Mouse (Mus musculus) cortical plate, adult 2 months (tissue): ENCODE measurements around the gene Aldh3b1. TPM values are rescaled to one million over a fixed set of nuclear protein-coding genes. Genes with fewer than 3 reads are reported as not detected.

Experiments
- H3K27ac ChIP-seq: fragments of 200-500 bp; 2 replicates; pipeline ENCODE4 v1.5.1; 2012; ENCODE audit warnings: low read length, control low read depth, inconsistent platforms; ENCODE audit not compliant: insufficient read depth
- H3K4me1 ChIP-seq: fragments of 200-500 bp; 2 replicates; pipeline ENCODE4 v1.6.1; 2011; ENCODE audit warnings: low read length; ENCODE audit not compliant: control insufficient read depth, insufficient read depth
- H3K4me3 ChIP-seq: fragments of 200-500 bp; 2 replicates; pipeline ENCODE4 v1.5.1; 2011; ENCODE audit warnings: mild to moderate bottlenecking, low read length, control low read depth; ENCODE audit not compliant: insufficient read depth
- CTCF ChIP-seq: fragments of 200-500 bp; IDR thresholded peaks from 2 replicates; pipeline ENCODE4 v1.5.1; 2011; ENCODE audit warnings: mild to moderate bottlenecking, control low read depth, low read length; ENCODE audit not compliant: insufficient read depth; ENCODE audit errors: extremely low read depth
- POLR2A ChIP-seq: fragments of 200-500 bp; IDR thresholded peaks from 2 replicates; pipeline ENCODE4 v1.6.1; 2011; ENCODE audit warnings: mild to moderate bottlenecking, low read length, control low read depth; ENCODE audit not compliant: insufficient read depth; ENCODE audit errors: extremely low read depth
- polyA plus RNA-seq: library from polyadenylated mRNA; depleted of rRNA; stranded (reverse); fragments of >200 nt; gene quantifications from 2 replicates; pipeline ENCODE4 v1.2.3, GENCODE M21; 2012

Aldh3b1 gene
- polyA plus RNA-seq, 1 experiment: 8.1 TPM

DNA sequence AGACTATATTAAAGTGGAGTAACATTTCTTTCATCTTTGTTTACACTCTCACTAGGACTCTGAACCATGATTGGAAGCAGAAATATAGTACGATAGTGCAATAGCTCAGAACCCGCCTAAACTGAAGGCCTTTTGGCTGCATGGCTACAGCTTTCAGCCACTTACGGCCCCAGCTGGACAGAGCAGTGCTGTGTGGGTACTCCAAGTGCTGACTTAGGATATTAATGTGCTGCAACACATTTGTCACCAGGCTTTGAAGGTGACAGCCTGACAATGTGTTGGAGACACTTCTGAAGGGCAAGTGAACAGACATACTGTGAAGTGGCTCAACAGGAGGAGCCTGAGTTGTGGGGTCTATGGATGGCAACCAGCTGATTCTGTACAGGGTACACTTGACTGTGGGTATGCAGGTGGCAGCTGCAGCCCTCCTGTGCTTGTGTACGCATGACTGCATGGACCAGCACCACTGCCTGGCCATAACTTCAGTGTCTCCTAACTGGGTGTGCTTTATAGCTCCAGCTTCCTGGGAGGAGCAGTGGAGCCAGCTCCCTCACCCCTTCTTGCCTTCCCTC is 36.0 kb downstream of the Aldh3b1 start:
- H3K27ac ChIP-seq: no peak overlapping the region
- TF ChIP-seq POLR2A (no peak), CTCF (no peak)
- no peak overlapping the region for H3K4me3 ChIP-seq
- no peaks in the 10 kb centered on the region for H3K4me1 ChIP-seq

GRCm38 (mm10) chr19:3890181-3890580 is 39.4 kb downstream of the Aldh3b1 start:
- peak; percentile 34 for TF ChIP-seq CTCF
- no peak for TF ChIP-seq POLR2A
- H3K27ac ChIP-seq: no peak overlapping the region
- no peak overlapping the region for H3K4me3 ChIP-seq
- no peaks in the 10 kb centered on the region for H3K4me1 ChIP-seq

DNA sequence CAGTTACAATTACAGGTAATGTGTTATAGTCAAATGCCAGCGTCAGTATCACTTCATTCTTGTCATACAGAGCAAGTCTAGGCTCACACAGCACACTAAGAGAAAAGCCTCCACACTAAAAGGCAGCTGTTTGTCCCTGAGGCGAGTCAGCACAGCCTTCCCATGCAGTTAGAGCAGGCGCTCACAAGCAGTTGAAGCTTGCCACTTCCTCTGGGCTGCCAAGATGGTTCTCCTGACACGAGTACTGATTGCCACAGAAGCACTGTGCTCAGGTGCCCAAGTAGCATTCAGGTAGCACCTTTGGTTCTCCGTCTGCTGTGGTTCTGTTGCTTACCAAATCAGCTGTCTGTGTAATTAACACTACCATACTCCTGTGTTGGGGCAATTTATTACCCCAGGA is 40.5 kb downstream of the Aldh3b1 start:
- TF ChIP-seq CTCF (no peak), POLR2A (no peak)
- Histone ChIP-seq H3K4me1 (no peaks in the 10 kb centered on the region), H3K27ac (no peak overlapping the region), H3K4me3 (no peak overlapping the region)

- Histone ChIP-seq H3K4me1 (no peaks in the 10 kb centered on the region; the same call in 1 of the 2 replicates), H3K27ac (no peak overlapping the region), H3K4me3 (no peak overlapping the region)
- TF ChIP-seq POLR2A (no peak), CTCF (no peak)
Measured at GRCm38 (mm10) chr19:3884325-3884990, 45.1 kb downstream of the Aldh3b1 start.

GRCm38 (mm10) chr19:3882214-3882613 is 47.4 kb downstream of the Aldh3b1 start:
- Histone ChIP-seq H3K4me3 (no peak overlapping the region), H3K27ac (no peak overlapping the region), H3K4me1 (no peaks in the 10 kb centered on the region; the same call in 1 of the 2 replicates)
- TF ChIP-seq CTCF: no peak
- no peak for TF ChIP-seq POLR2A

- Histone ChIP-seq H3K4me1 (no peaks in the 10 kb centered on the region; the same call in 1 of the 2 replicates), H3K4me3 (no peak overlapping the region), H3K27ac (no peak overlapping the region)
- TF ChIP-seq CTCF: no peak
- TF ChIP-seq POLR2A: no peak
Measured at GRCm38 (mm10) chr19:3880054-3880848, 49.4 kb downstream of the Aldh3b1 start.

DNA sequence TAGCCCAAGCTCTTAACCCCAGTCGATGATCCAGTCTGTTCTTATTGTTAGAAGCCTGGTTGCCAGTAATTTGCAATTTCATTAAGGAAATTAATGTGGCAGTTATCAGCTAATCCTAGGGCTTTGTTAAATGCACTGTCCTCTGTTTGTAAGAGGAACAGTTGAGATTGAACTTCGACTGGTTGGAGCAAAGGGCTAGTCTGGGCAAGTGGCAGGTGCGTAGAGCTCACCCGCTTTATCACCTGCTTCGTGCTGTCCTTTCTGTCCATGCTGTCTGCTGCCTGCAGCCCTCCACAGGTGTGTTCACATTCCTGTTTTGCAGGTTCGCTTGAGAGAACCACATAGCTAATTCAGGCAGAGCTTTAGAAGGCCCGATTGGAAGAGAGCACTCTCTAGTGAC is 54.6 kb downstream of the Aldh3b1 start:
- H3K27ac ChIP-seq: no peak overlapping the region
- TF ChIP-seq CTCF (no peak), POLR2A (no peak)
- H3K4me3 ChIP-seq: no peak overlapping the region
- H3K4me1 ChIP-seq: peaks cover 7% of the 10 kb centered on the region

DNA sequence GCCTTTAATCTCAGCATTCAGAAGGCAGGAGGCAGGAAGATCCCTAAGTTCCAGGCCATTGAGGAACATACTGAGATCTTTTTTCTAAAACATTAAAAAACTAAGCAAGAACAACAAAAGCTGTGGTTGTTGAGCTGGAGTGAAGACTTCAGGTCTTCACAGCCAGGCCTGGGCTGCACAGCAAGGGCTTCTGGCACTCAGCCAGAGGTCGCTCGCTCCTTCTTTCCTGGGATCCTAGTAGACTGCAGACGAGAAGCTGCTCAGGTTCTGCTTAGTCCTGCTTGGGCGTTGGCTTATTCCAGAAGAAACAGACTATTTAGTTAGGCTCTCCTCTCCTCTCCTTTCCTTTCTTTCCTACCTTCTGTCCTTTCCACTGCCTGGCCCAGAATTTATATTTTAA is 57.2 kb downstream of the Aldh3b1 start:
- TF ChIP-seq POLR2A (no peak), CTCF (no peak)
- Histone ChIP-seq H3K27ac (no peak overlapping the region), H3K4me3 (no peak overlapping the region), H3K4me1 (peaks cover 7% of the 10 kb centered on the region)

- H3K4me3 ChIP-seq: no peak overlapping the region
- H3K4me1 ChIP-seq: peaks cover 7% of the 10 kb centered on the region
Measured at GRCm38 (mm10) chr19:3871468-3871867, 58.1 kb downstream of the Aldh3b1 start.

GRCm38 (mm10) chr19:3868290-3868689 is 61.3 kb downstream of the Aldh3b1 start:
- no peak for TF ChIP-seq CTCF
- TF ChIP-seq POLR2A: no peak
- Histone ChIP-seq H3K4me1 (peaks cover 6% of the 10 kb centered on the region), H3K27ac (no peak overlapping the region), H3K4me3 (no peak overlapping the region)

More at GRCm38 (mm10) chr19:3871468-3871867, 58.1 kb downstream of the Aldh3b1 start:
- TF ChIP-seq POLR2A (no peak), CTCF (no peak)
- no peak overlapping the region for H3K27ac ChIP-seq
